Mouse (Mus musculus) mesoderm, embryonic 11.5 days (tissue): Measurements from ENCODE around the gene Svs3a.
"Not testable (repeated sequence)": the region's sequence is repeated elsewhere in the genome, so short reads cannot be mapped to it uniquely, and the experiment has no call there.

ENCODE experiments used
- DNase-seq: peaks from one replicate; pipeline ENCODE4 v3.0.0-alpha.2; 2012; ENCODE audit warnings: low read depth, low spot score

Svs3a gene

DNA sequence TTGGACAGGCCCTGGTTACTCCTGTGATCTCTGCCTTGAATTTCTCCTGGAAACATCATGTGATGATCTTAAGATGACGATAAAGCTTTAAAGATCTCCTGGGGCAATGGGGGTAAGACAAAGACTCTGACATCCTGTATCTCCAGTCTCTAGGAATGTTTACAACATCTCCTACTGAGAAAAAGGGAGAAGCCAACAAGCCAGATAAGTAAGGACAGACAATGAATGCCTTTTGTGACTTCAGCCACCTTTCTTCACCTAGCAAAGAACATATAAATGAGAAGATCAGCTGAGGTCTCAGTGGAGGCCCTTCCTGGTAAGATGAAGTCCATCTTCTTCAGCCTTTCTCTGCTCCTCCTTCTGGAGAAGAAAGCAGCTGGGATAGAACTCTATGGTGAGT is at the start of gene Svs3a:
Gene Svs3a (plus strand): TSS at position 301 of the 400 bp plus-strand sequence.
- not testable (repeated sequence) for DNase-seq

DNA sequence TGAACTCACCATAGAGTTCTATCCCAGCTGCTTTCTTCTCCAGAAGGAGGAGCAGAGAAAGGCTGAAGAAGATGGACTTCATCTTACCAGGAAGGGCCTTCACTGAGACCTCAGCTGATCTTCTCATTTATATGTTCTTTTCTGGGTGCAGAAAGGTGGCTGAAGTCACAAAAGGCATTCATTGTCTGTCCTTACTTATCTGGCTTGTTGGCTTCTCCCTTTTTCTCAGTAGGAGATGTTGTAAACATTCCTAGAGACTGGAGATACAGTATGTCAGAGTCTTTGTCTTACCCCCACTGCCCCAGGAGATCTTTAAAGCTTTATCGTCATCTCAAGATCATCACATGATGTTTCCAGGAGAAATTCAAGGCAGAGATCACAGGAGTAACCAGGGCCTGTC is 32.5 kb upstream of the Svs3a start, which contains the start of gene Svs3b:
Gene Svs3b (minus strand): TSS at position 101 of the 400 bp plus-strand sequence.
- not testable (repeated sequence) for DNase-seq

DNA sequence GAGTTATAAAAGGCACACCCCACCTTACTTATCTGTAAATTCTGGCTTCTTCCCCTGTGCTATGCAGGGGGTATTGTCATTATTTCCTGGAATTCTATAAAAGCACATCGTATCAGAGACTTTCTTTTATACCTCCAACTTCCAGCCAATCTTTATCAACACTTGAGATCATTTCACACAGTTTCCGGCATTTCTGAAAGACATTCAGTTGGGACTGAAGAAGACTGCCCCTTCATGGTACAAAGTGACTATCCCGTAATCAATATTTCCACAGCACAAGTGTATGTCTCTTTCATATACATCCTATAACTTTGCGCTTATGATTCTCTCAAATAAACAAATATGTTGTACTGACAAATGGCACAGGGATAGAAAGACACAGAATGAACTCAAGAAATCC is 10.7 kb upstream of the Svs3a start, which contains the start of gene Svs4:
Gene Svs4 (minus strand): TSS at position 101 of the 400 bp plus-strand sequence.
- DNase-seq: no peak

DNA sequence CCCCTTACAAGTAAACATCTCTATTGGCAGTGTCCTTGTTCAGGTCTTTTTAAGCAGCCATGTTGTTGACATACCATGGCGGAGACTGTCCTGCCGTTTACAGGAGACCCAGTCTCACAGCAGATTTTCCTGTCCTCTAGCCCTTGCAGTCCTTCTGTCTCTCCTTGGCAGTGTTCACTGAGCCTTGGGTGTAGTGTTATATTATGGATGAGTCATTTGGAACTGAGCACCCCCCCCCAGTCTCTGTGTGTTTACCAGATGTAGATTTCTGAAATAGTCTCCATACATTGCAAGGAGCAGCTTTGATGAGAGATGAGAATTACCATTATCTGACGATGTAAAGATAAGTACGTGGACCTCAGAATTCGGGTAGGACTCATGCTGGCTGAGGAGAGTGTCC is 23.5 kb downstream of the Svs3a start:
- no peak for DNase-seq

DNA sequence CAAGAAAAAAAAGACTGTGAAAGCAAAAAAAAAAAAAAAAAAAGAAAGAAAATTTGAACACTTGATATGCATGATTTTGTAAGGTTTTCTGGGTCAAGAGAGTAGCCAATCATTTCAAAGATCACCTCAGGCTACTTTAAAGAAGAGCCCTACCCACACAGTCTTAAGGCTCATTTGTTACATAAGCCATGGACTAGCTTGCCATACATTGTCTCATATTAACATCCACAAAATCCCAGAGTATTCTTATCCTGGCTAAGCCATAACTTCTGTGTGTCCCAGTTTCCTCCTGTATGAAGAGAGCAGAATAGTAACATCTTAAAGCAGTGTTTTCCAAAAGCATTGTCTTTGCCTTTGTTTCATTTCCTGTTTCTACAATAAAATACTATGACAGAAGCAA is 26.4 kb downstream of the Svs3a start:
- not testable (repeated sequence) for DNase-seq

DNA sequence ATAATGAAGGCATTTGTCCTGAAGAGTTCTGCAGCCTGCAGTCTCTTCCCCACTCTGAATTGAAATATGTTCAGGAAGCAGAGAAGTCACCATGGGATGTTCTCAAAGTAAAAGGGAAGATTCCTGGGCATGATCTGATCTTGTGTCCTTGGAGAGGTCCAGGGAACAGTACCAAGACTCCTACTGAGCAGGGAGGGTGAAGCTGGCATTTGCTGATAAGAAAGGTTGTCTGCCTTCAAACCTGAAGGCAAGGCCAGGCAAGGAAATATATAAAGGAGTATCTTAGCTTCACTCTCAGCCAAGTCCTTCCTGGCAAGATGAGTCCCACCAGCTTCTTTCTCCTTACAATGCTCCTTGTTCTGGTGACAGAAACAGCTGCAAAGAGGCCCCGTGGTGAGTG is 27.4 kb downstream of the Svs3a start, which contains the start of gene Svs6:
Gene Svs6 (plus strand): TSS at position 301 of the 400 bp plus-strand sequence.
- DNase-seq: not testable (repeated sequence)

DNA sequence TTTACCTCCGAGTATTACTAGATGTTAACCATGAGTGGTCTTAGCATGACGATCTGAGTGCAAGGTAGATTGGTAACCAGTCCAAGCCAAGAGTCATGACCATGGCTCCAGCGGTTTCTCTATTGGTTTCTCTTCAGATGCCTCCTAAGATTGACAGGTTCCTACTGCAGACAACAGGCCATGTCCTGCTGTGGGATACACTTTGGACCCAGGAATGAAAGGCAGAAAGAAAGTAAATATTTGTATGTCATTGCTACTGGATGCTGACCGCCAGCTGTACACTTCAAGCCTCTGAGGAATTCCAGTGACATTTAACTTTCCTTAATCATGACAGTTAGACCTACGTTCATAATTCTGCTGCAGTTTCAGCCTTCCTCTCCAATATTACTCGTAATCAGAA is 31.9 kb downstream of the Svs3a start:
- DNase-seq: no peak

DNA sequence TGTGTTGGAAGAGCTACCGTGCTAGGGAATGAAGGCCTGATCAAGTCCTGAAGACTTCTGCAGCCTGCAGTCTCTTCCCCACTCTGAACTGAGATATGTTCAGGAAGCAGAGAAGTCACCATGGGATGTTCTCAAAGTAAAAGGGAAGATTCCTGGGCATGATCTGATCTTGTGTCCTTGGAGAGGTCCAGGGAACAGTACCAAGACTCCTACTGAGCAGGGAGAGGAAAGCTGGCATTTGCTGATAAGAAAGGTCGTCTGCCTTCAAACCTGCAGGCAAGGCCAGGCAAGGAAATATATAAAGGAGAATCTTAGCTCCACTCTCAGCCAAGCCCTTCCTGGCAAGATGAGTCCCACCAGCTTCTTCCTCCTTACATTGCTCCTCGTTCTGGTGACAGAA is 43.4 kb downstream of the Svs3a start, which contains the start of gene Svs5:
Gene Svs5 (plus strand): TSS at position 301 of the 400 bp plus-strand sequence.
- DNase-seq: not testable (repeated sequence)
